Mouse (Mus musculus) heart, postnatal 36 days (tissue): ENCODE measurements at regions not wholly inside any gene's neighbourhood (a gene's known extent, or its start where the extent isn't known, plus 50 kb on each side); places are given as distances from the start of the nearest gene placed in this dataset.
A peak's percentile ranks its signal among the peaks of the same experiment; 100 is the strongest.

Experiments
- DNase-seq, 2 experiments: peaks; one replicate each; pipeline ENCODE4 v3.0.0; 2021 to 2022
- intact Hi-C: fragments of 180-260 bp; cut with DNase I; formaldehyde crosslinking; loops from one replicate; pipeline ENCODE4 v1.15.1; 2025

DNA sequence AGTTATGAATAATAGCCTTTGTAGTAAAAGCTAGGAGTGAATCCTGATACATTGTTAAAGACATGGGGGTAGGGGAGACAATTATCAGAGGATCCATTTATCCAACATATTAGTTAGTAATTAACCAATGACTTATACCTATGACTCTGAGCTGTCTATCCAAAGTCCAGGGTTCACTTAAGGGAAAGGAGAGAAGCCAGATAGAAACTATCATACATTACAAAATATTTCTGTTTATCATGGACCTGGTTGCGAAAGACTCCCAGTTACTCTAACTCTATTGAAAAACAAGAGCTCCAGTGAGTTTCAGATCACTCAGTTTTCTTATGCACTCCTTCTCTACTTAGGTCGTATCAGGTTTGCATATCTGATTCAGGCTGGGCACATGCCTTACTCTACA lies 749.3 kb downstream of the H2al1n start:
- DNase-seq: no peak
- intact Hi-C loops: no loop called here

DNA sequence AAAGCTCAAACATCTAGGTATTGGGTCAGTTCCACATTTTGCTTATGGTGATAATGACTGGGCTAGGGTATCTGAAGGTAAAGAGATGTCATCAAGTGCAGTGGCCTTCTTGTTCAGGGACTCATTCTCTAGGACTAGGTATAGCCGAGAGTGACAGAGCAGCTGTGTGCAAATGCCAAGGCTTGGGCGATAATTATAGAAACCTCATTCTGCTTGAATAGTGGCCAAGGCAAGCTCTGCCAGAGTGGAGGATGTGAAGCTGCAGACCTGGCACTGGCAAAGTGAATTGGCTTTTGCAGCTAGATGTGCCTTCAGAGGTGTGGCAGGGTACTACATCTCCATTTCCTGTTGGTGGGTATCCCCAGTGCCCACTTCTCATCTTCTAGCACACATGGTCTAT lies 796.1 kb downstream of the H2al1n start:
- intact Hi-C loops: no loop called here
- peak; percentile 7 to 12 for DNase-seq
